Mouse (Mus musculus) forebrain, postnatal 0 days (tissue): ENCODE data around the gene Rpl38. TPM values are rescaled to one million over a fixed set of nuclear protein-coding genes. Genes with fewer than 3 reads are reported as not detected.

ENCODE experiments used
- ATAC-seq: fragments of 200-750 bp; cut with Nextera tagmentation; 2 replicates; pipeline ENCODE4 v1.8.0; 2017; ENCODE audit warnings: mild to moderate bottlenecking, moderate library complexity
- DNase-seq: peaks from one replicate; pipeline ENCODE4 v3.0.0-alpha.2; 2015
- H3K27ac ChIP-seq: fragments of 300-500 bp; sonication (generic); 2 replicates; pipeline ENCODE4 v1.5.1; 2014; ENCODE audit warnings: low read depth, mild to moderate bottlenecking, antibody characterized with exemption, low read length, moderate library complexity, mixed read lengths
- H3K27me3 ChIP-seq: fragments of 300-500 bp; sonication (generic); 2 replicates; pipeline ENCODE4 v1.6.1; 2014; ENCODE audit warnings: mild to moderate bottlenecking, low read length, mixed read lengths; ENCODE audit not compliant: insufficient read depth
- H3K36me3 ChIP-seq: fragments of 300-500 bp; sonication (generic); 2 replicates; pipeline ENCODE4 v1.6.1; 2014; ENCODE audit warnings: mild to moderate bottlenecking, moderate library complexity; ENCODE audit not compliant: insufficient read depth
- H3K4me1 ChIP-seq: fragments of 300-500 bp; sonication (generic); 2 replicates; pipeline ENCODE4 v1.6.1; 2014; ENCODE audit warnings: antibody characterized with exemption; ENCODE audit not compliant: insufficient read depth
- H3K4me2 ChIP-seq: fragments of 300-500 bp; sonication (generic); 2 replicates; pipeline ENCODE4 v1.6.1; 2014; ENCODE audit warnings: low read depth, mild to moderate bottlenecking, moderate library complexity
- H3K4me3 ChIP-seq: fragments of 300-500 bp; sonication (generic); 2 replicates; pipeline ENCODE4 v1.5.1; 2014; ENCODE audit warnings: low read depth, low read length, mixed read lengths
- H3K9ac ChIP-seq: fragments of 300-500 bp; sonication (generic); 2 replicates; pipeline ENCODE4 v1.6.1; 2014; ENCODE audit warnings: mild to moderate bottlenecking
- H3K9me3 ChIP-seq: fragments of 300-500 bp; sonication (generic); 2 replicates; pipeline ENCODE4 v1.6.1; 2016; ENCODE audit warnings: low read length
- CTCF ChIP-seq: sonication (generic); IDR thresholded peaks from 2 replicates; pipeline ENCODE4 v1.5.1; 2016; ENCODE audit warnings: antibody characterized with exemption, control low read depth, low read depth
- WGBS: fragments of 180-500 bp; shearing (Covaris S2); extraction: QIAGEN DNeasy Blood & Tissue Kit; methylation state at CpG from one replicate; pipeline ENCODE4 v1.1.7; 2014; 5-methylcytosine and 5-hydroxymethylcytosine counted together
- polyA plus RNA-seq: library from polyadenylated mRNA; unstranded; fragments of >200 nt; fragmentation: Nextera tagmentation; extraction: Ambion mirVana; gene quantifications from 2 replicates; pipeline ENCODE4 v1.2.1, GENCODE M21; 2015
- total RNA-seq: library from RNA; depleted of rRNA; stranded (reverse); fragments of >200 nt; gene quantifications from 2 replicates; pipeline ENCODE4 v1.2.3, GENCODE M21; 2014

The Rpl38 gene
- total and polyA plus RNA-seq, 2 experiments from 2014 or later, result 1,003 to 1,173 TPM

DNA sequence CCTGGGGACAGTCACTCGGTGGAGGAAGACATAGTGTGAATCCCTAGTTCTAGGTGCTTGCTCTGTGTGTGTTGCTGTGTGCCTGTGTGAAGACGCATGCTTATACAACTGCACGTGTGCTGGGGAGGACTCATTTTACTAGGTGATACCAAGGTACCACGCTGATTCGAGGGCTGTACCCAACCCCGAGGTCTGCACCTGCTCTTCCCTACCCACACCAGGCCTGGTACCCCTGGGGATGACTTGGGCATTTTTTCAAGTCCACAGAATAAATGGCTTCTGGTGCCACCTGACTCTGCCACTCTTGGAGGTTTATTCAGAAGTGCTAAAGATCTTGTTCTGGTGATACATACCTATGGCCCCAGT lies 34.7 kb downstream of the Rpl38 start:
- no peak overlapping the region for H3K4me3 ChIP-seq
- H3K27me3 ChIP-seq, result no peaks in the 10 kb centered on the region
- H3K4me1 ChIP-seq, result peaks cover 15% of the 10 kb centered on the region; the same call in 1 of the 2 replicates
- TF ChIP-seq CTCF, result no peak
- H3K27ac ChIP-seq, result no peak overlapping the region
- DNase-seq (no peak), ATAC-seq (no peak)
- H3K9me3 ChIP-seq, result no peaks in the 10 kb centered on the region
- no peak overlapping the region for H3K9ac ChIP-seq
- 80% methylated on average over 6 of the region's 6 CpGs for WGBS
- H3K36me3 ChIP-seq, result no peaks in the 10 kb centered on the region
- no peak overlapping the region for H3K4me2 ChIP-seq

DNA sequence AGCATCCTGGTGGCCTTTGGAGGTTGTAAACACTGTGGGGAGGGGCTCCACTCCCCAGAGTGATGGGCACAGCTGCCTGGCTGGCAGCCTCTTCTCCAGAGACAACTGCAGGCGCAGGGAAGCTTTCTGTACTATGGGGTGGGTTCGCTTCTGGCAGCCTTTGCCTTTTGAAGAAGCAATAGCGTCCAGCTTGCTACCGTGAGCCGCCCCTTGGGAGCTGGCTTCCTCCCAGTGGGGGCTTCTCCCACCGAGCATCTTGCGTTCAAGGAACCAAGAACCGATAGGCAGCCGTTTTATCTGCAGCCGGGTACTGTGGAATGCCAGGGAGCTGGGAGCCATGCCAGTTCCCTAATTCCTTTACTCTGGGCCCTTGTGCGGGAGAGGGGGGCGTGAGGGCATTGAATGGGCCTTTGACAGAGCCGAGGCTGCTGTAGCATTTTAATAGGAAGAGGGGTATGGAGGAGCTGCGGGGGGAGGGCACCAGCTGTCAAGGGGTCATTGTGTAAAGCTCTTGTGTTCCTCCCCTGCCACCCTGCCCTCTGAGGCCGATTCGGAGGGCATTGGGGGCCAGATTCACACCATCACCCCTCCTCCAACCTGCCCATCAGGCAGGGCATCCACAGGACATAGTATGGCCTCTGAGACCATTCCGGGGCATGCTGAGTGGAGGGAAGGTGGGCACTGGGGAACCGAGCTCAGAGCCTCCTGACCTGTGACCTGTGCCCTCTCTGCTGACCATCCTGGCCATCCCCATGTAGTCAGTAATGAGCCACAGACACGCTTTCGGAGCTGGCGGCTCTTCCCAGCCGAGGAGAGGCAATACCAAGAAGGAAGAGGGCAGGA lies 36.0 kb downstream of the Rpl38 start:
- TF ChIP-seq CTCF, result 0 out of 2 replicates have a peak, but pooled peaks have one; percentile 2
- no peaks in the 10 kb centered on the region for H3K9me3 ChIP-seq
- H3K4me3 ChIP-seq, result no peak overlapping the region
- H3K36me3 ChIP-seq, result no peaks in the 10 kb centered on the region
- DNase-seq, result peak; percentile 84
- H3K27me3 ChIP-seq, result no peaks in the 10 kb centered on the region
- H3K4me2 ChIP-seq, result peak overlapping the region; percentile 27
- H3K9ac ChIP-seq, result peak overlapping the region; percentile 19; the same call in 1 of the 2 replicates
- peak; percentile 95 for ATAC-seq
- 20% methylated on average over 22 of the region's 22 CpGs for WGBS
- H3K27ac ChIP-seq, result peak overlapping the region; percentile 29
- H3K4me1 ChIP-seq, result peaks cover 15% of the 10 kb centered on the region; the same call in 1 of the 2 replicates

DNA sequence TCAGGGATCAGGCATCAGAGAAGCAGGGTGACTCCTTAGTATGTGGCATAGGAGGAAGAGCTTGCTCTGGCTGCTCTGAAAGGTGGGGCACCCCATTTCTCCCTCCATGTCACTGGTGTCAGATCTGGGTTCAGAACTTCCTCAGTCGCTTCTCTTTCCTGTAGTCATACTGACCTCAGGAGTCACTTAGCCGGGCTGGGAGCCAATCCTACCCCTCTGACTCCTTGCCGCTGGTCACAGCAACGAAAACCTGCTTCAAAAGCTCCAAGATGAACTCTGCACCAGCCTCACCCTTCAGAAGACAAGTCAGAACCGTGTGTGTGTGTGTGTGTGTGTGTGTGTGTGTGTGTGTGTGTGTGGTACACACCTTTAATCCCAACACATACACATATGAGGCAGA lies 38.0 kb downstream of the Rpl38 start:
- 85% methylated on average over 5 of the region's 5 CpGs for WGBS
- H3K36me3 ChIP-seq, result no peaks in the 10 kb centered on the region
- DNase-seq (no peak), ATAC-seq (no peak)
- H3K4me2 ChIP-seq, result no peak overlapping the region
- H3K4me1 ChIP-seq, result peaks cover 15% of the 10 kb centered on the region; the same call in 1 of the 2 replicates
- H3K9ac ChIP-seq, result no peak overlapping the region
- TF ChIP-seq CTCF, result no peak
- no peaks in the 10 kb centered on the region for H3K9me3 ChIP-seq
- no peak overlapping the region for H3K4me3 ChIP-seq
- no peaks in the 10 kb centered on the region for H3K27me3 ChIP-seq
- no peak overlapping the region for H3K27ac ChIP-seq

DNA sequence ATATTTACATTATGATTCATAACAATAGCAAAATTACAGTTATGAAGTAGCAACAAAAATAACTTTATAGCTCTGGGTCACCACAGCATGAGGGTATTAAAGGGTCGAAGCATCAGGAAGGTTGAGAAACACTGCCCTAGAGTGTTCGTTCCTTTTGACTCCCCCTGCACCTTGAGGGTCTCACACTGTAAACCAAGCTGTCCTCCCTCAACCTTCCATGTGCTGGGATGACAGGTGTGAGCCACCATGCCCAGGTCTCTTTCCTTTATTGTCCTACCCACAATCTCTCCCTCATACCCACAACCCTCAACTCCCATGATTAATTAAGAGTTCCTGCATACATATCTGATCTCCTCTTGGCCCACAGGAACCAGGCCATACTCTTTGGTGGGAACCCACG lies 43.1 kb downstream of the Rpl38 start:
- Histone ChIP-seq H3K4me3 (no peak overlapping the region), H3K4me2 (no peak overlapping the region), H3K4me1 (no peaks in the 10 kb centered on the region), H3K27ac (no peak overlapping the region), H3K27me3 (no peaks in the 10 kb centered on the region), H3K36me3 (no peaks in the 10 kb centered on the region), H3K9ac (no peak overlapping the region), H3K9me3 (no peaks in the 10 kb centered on the region)
- DNase-seq, result no peak
- no peak for TF ChIP-seq CTCF
- no peak for ATAC-seq
- 89% methylated on average over 3 of the region's 3 CpGs for WGBS

DNA sequence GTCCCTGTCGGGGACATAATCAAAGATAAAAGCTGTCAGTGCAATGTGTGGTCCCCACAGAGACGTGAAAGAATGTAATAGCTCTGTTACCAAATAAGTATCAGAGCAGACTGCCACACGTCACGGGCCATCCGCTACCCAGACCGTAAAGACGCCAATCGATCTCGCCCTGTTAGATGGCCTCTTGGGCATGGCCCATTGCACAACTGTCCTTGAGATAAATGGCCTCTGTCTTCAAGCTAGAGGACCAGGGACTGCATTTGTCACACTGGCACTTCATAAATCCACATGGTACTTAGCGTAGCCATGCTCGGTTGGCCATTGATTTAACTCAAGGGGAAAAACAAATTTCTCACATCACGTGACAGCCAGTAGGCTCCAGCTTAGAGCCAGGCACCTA lies 43.5 kb downstream of the Rpl38 start:
- Histone ChIP-seq H3K9me3 (no peaks in the 10 kb centered on the region), H3K9ac (no peak overlapping the region), H3K27ac (no peak overlapping the region), H3K4me1 (no peaks in the 10 kb centered on the region), H3K4me2 (no peak overlapping the region), H3K4me3 (no peak overlapping the region), H3K36me3 (no peaks in the 10 kb centered on the region), H3K27me3 (no peaks in the 10 kb centered on the region)
- TF ChIP-seq CTCF, result no peak
- DNase-seq (no peak), ATAC-seq (no peak)
- WGBS, result 89% methylated on average over 12 of the region's 12 CpGs

DNA sequence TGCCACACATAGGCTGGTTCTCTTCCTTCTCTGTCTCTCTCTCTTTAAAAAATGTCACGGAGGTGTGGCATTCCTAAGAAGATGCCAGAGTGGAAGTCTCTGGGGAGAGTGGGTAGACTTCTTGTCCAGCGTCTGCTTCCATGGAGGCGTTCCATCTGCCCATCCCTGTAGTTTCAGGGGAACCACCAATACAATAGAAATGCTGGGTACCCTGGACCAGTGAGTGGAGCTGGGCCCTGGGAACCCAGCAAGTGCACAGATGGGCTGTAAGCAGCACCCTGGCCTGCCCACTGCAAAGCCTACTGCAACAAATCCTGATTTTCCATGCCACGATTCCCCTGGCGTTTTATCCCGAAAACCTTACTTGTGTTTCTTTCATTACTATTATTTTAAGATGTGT lies 46.2 kb downstream of the Rpl38 start:
- no peak overlapping the region for H3K4me2 ChIP-seq
- 81% methylated on average over 6 of the region's 6 CpGs for WGBS
- no peak overlapping the region for H3K27ac ChIP-seq
- no peaks in the 10 kb centered on the region for H3K9me3 ChIP-seq
- H3K9ac ChIP-seq, result no peak overlapping the region
- ATAC-seq (no peak), DNase-seq (no peak)
- H3K4me3 ChIP-seq, result no peak overlapping the region
- no peak for TF ChIP-seq CTCF
- no peaks in the 10 kb centered on the region for H3K27me3 ChIP-seq
- no peaks in the 10 kb centered on the region for H3K36me3 ChIP-seq
- no peaks in the 10 kb centered on the region for H3K4me1 ChIP-seq

DNA sequence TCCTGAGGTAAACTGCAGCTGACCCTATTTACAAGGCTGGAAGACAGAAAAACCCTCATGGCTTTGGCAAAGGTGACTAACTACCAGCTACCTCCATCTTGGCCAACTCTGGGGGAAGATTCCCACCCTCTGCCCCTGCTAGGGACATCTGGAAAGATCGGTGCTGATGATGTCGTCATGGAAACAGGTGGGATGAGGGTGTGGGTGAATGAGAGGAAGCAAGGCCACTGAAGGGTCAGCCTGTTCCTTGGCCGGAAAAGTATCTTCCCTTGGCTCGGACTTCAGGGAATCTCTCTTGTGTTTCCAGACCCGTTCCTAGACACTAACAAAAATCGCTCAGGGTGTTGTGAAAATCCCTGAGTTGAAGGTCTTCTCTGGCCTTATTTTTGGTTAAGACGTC lies 47.2 kb downstream of the Rpl38 start:
- no peak for TF ChIP-seq CTCF
- H3K36me3 ChIP-seq, result no peaks in the 10 kb centered on the region
- H3K9me3 ChIP-seq, result no peaks in the 10 kb centered on the region
- peak overlapping the region; percentile 40; the same call in 1 of the 2 replicates for H3K27ac ChIP-seq
- H3K9ac ChIP-seq, result no peak overlapping the region
- H3K4me3 ChIP-seq, result no peak overlapping the region
- DNase-seq (no peak), ATAC-seq (no peak)
- 74% methylated on average over 7 of the region's 7 CpGs for WGBS
- no peaks in the 10 kb centered on the region for H3K4me1 ChIP-seq
- H3K27me3 ChIP-seq, result no peaks in the 10 kb centered on the region
- H3K4me2 ChIP-seq, result no peak overlapping the region
